Mouse (Mus musculus) MEL (cell line): ENCODE measurements around the gene Has1. TPM values are rescaled to one million over a fixed set of nuclear protein-coding genes. Genes with fewer than 3 reads are reported as not detected.

Source experiments
- DNase-seq: peaks from one replicate; pipeline ENCODE4 v3.0.0; 2011; ENCODE audit warnings: low read depth, low spot score
- H3K27ac ChIP-seq: 2 replicates; pipeline ENCODE4 v1.5.1; 2012; ENCODE audit warnings: low read depth, mild to moderate bottlenecking, control low read depth, low read length, moderate library complexity; ENCODE audit not compliant: control insufficient read depth
- H3K27me3 ChIP-seq, 2 experiments: fragments of 150-350 bp in 1 of 2; sonication (generic) in 1 of 2; 2 replicates each; pipeline ENCODE4 v1.6.1; 2012; ENCODE audit warnings: low read length in 2 of 2, mild to moderate bottlenecking in 2 of 2, improper control_type of control experiment in 1 of 2, moderate library complexity in 1 of 2; ENCODE audit not compliant: insufficient read depth in 2 of 2, control insufficient read depth in 1 of 2
- H3K36me3 ChIP-seq, 2 experiments: 2 replicates each; pipeline ENCODE4 v1.6.1; 2012 to 2014; ENCODE audit warnings: low read length in 2 of 2, improper control_type of control experiment in 1 of 2, inconsistent platforms in 1 of 2, mild to moderate bottlenecking in 1 of 2; ENCODE audit not compliant: insufficient read depth in 2 of 2, control insufficient read depth in 1 of 2
- H3K4me1 ChIP-seq, 2 experiments: fragments of 150-350 bp in 1 of 2; sonication (generic) in 1 of 2; 2 replicates each; pipeline ENCODE4 v1.6.1; 2012; ENCODE audit warnings: low read length in 2 of 2, improper control_type of control experiment in 1 of 2, mild to moderate bottlenecking in 1 of 2; ENCODE audit not compliant: insufficient read depth in 2 of 2, control insufficient read depth in 1 of 2
- H3K4me3 ChIP-seq, 2 experiments: fragments of 150-350 bp in 1 of 2; sonication (generic) in 1 of 2; 2 replicates each; pipeline ENCODE4 v1.5.1; 2012; ENCODE audit warnings: low read depth in 2 of 2, low read length in 2 of 2, mild to moderate bottlenecking in 2 of 2, moderate library complexity in 2 of 2, control low read depth in 1 of 2, improper control_type of control experiment in 1 of 2; ENCODE audit not compliant: control insufficient read depth in 1 of 2, insufficient read depth in 1 of 2
- H3K79me2 ChIP-seq: 2 replicates; pipeline ENCODE4 v1.6.1; 2012; ENCODE audit warnings: mild to moderate bottlenecking, low read length, moderate library complexity; ENCODE audit not compliant: control insufficient read depth, poor library complexity, insufficient read depth
- H3K9ac ChIP-seq: 2 replicates; pipeline ENCODE4 v1.6.1; 2012; ENCODE audit warnings: low read depth, mild to moderate bottlenecking, control low read depth, low read length, moderate library complexity; ENCODE audit not compliant: control insufficient read depth, poor library complexity, severe bottlenecking
- H3K9me3 ChIP-seq: fragments of 150-350 bp; sonication (generic); replicated peaks from 2 replicates; pipeline ENCODE4 v1.6.1; 2012; ENCODE audit warnings: mild to moderate bottlenecking, low read length, improper control_type of control experiment, moderate library complexity; ENCODE audit not compliant: insufficient read depth
- CTCF ChIP-seq, 3 experiments: IDR thresholded peaks in 2 of 3; conservative IDR thresholded peaks in 1 of 3; 2 replicates each; pipeline ENCODE4 v1.5.1; 2011 to 2012; ENCODE audit warnings: low read length in 3 of 3, low read depth in 2 of 3, mild to moderate bottlenecking in 2 of 3, improper control_type of control experiment in 1 of 3, inconsistent platforms in 1 of 3, mixed read lengths in 1 of 3, moderate library complexity in 1 of 3; ENCODE audit not compliant: control insufficient read depth in 1 of 3, insufficient read depth in 1 of 3, poor library complexity in 1 of 3, severe bottlenecking in 1 of 3
- ELF1 ChIP-seq: IDR thresholded peaks from 2 replicates; pipeline ENCODE4 v1.6.1; 2014; ENCODE audit warnings: low read depth, mild to moderate bottlenecking, inconsistent platforms, low read length, improper control_type of control experiment, moderate library complexity
- ETS1 ChIP-seq: IDR thresholded peaks from 2 replicates; pipeline ENCODE4 v1.6.1; 2012; ENCODE audit warnings: low read depth, mild to moderate bottlenecking, inconsistent platforms, low read length, improper control_type of control experiment, moderate library complexity
- GATA1 ChIP-seq: IDR thresholded peaks from 2 replicates; pipeline ENCODE4 v1.6.1; 2011; ENCODE audit warnings: low read depth, low read length, improper control_type of control experiment
- JUND ChIP-seq: IDR thresholded peaks from 2 replicates; pipeline ENCODE4 v1.6.1; 2011; ENCODE audit warnings: low read depth, mild to moderate bottlenecking, improper control_type of control experiment, low read length
- MAFK ChIP-seq: IDR thresholded peaks from 2 replicates; pipeline ENCODE4 v1.6.1; 2011; ENCODE audit warnings: low read depth, mild to moderate bottlenecking, low read length, improper control_type of control experiment, borderline replicate concordance
- MAX ChIP-seq: IDR thresholded peaks from 2 replicates; pipeline ENCODE4 v1.6.1; 2011; ENCODE audit warnings: low read length, improper control_type of control experiment
- MAZ ChIP-seq: IDR thresholded peaks from 2 replicates; pipeline ENCODE4 v1.6.1; 2012; ENCODE audit warnings: low read depth, mild to moderate bottlenecking, inconsistent platforms, low read length, improper control_type of control experiment
- MXI1 ChIP-seq: IDR thresholded peaks from 2 replicates; pipeline ENCODE4 v1.6.1; 2011; ENCODE audit warnings: mild to moderate bottlenecking, low read depth, low read length, improper control_type of control experiment
- MYB ChIP-seq: IDR thresholded peaks from 2 replicates; pipeline ENCODE4 v1.6.1; 2011; ENCODE audit warnings: mild to moderate bottlenecking, low read depth, low read length, improper control_type of control experiment
- MYC ChIP-seq: IDR thresholded peaks from 2 replicates; pipeline ENCODE4 v1.6.1; 2011; ENCODE audit warnings: low read depth, mild to moderate bottlenecking, low read length, improper control_type of control experiment, moderate library complexity
- NELFE ChIP-seq: IDR thresholded peaks from 2 replicates; pipeline ENCODE4 v1.6.1; 2011; ENCODE audit warnings: low read depth, low read length, improper control_type of control experiment
- NRF1 ChIP-seq: IDR thresholded peaks from 2 replicates; pipeline ENCODE4 v1.6.1; 2014; ENCODE audit warnings: low read depth, mild to moderate bottlenecking, inconsistent platforms, low read length, improper control_type of control experiment, moderate library complexity; ENCODE audit not compliant: poor library complexity, insufficient read depth, severe bottlenecking
- POLR2AphosphoS5 ChIP-seq: IDR thresholded peaks from 2 replicates; pipeline ENCODE4 v1.6.1; 2012; ENCODE audit warnings: low read depth, borderline replicate concordance, mild to moderate bottlenecking, inconsistent platforms, low read length, moderate library complexity, mixed read lengths
- TAL1 ChIP-seq: IDR thresholded peaks from 2 replicates; pipeline ENCODE4 v1.6.1; 2012; ENCODE audit warnings: mild to moderate bottlenecking, inconsistent platforms, low read length, moderate library complexity, mixed read lengths
- TBP ChIP-seq: IDR thresholded peaks from 2 replicates; pipeline ENCODE4 v1.8.0; 2011; ENCODE audit warnings: low read depth, low read length, improper control_type of control experiment
- TCF12 ChIP-seq: IDR thresholded peaks from 2 replicates; pipeline ENCODE4 v1.6.1; 2014; ENCODE audit warnings: low read depth, mild to moderate bottlenecking, inconsistent platforms, low read length, improper control_type of control experiment, moderate library complexity
- UBTF ChIP-seq: IDR thresholded peaks from 2 replicates; pipeline ENCODE4 v1.6.1; 2012; ENCODE audit warnings: low read depth, mild to moderate bottlenecking, inconsistent platforms, low read length, improper control_type of control experiment, moderate library complexity, borderline replicate concordance; ENCODE audit not compliant: insufficient read depth
- ZC3H11A ChIP-seq: IDR thresholded peaks from 2 replicates; pipeline ENCODE4 v1.6.1; 2012; ENCODE audit warnings: low read depth, mild to moderate bottlenecking, inconsistent platforms, low read length, improper control_type of control experiment
- ZMIZ1 ChIP-seq: IDR thresholded peaks from 2 replicates; pipeline ENCODE4 v1.6.1; 2012; ENCODE audit warnings: low read depth, mild to moderate bottlenecking, inconsistent platforms, low read length, improper control_type of control experiment, moderate library complexity
- polyA plus RNA-seq, 2 experiments: library from polyadenylated mRNA; stranded (reverse) in 1 of 2; unstranded in 1 of 2; fragments of >175 nt in 1 of 2; fragments of >200 nt in 1 of 2; gene quantifications; 2 replicates each; pipeline versions ENCODE4 v1.2.1 to v1.2.4; 2012; ENCODE audit warnings: low replicate concordance in 2 of 2, low read depth in 1 of 2; ENCODE audit not compliant: insufficient read length in 2 of 2, insufficient read depth in 1 of 2, missing spikeins in 1 of 2
- total RNA-seq: library from RNA; depleted of rRNA; stranded (reverse); fragments of 300-350 nt; gene quantifications from 2 replicates; pipeline ENCODE4 v1.2.3, GENCODE M21; 2012; rRNA removed

The Has1 gene
- total and polyA plus RNA-seq, 3 experiments, result 0.13 TPM; not detected in 2

- no peak for DNase-seq
- Histone ChIP-seq H3K4me3 (no peak overlapping the region), H3K79me2 (no peaks in the 10 kb centered on the region; the same call in 1 of the 2 replicates)
- TF ChIP-seq TCF12, result no peak
- TF ChIP-seq MAZ, result no peak
- TF ChIP-seq MAFK, result no peak
- no peak for TF ChIP-seq MYB
- no peak for TF ChIP-seq MAX
- TF ChIP-seq TAL1, result no peak
- TF ChIP-seq MXI1, result no peak
- no peak for TF ChIP-seq ZC3H11A
- no peak for TF ChIP-seq POLR2AphosphoS5
- TF ChIP-seq ZMIZ1, result no peak
- no peak for TF ChIP-seq NELFE
- no peak for TF ChIP-seq ELF1
- no peak for TF ChIP-seq UBTF
- TF ChIP-seq NRF1, result no peak
- TF ChIP-seq TBP, result no peak
- no peak for TF ChIP-seq GATA1
- TF ChIP-seq CTCF (IDR thresholded peaks at IDR 0.05 in 2 of 3, conservative IDR thresholded peaks at IDR 0.05 in 1 of 3; ENCODE audit: control insufficient read depth in 1 of 3, insufficient read depth in 1 of 3, low read depth in 2 of 3, low read length in 3 of 3, poor library complexity in 1 of 3, severe bottlenecking in 1 of 3), result no peak
- TF ChIP-seq, all 39 proteins: peak for 0
- Histone ChIP-seq H3K27ac (no peak overlapping the region), H3K9me3 (no peaks in the 10 kb centered on the region), H3K36me3 (peaks cover 0 to 6% of the 10 kb centered on the region in 2 experiments; a peak in 2 of 4 replicates), H3K27me3 (no peaks in the 10 kb centered on the region), H3K9ac (no peak overlapping the region), H3K4me1 (peaks cover 2 to 5% of the 10 kb centered on the region in 2 experiments; a peak in 3 of 4 replicates)
These were observed 31.2 kb downstream of the Has1 start for GRCm38 (mm10) chr17:17823612-17824336.

- DNase-seq, result peak; percentile 23
- no peak for TF ChIP-seq ELF1
- TF ChIP-seq JUND, result no peak
- TF ChIP-seq MYC, result no peak
- TF ChIP-seq MAX, result no peak
- no peak for TF ChIP-seq NRF1
- TF ChIP-seq MAZ, result no peak
- TF ChIP-seq ETS1, result no peak
- Histone ChIP-seq H3K9ac (no peak overlapping the region), H3K79me2 (no peaks in the 10 kb centered on the region), H3K27me3 (no peaks in the 10 kb centered on the region), H3K9me3 (no peaks in the 10 kb centered on the region), H3K4me1 (peaks cover 0 to 5% of the 10 kb centered on the region in 2 experiments; a peak in 2 of 4 replicates), H3K36me3 (peaks cover 0 to 2% of the 10 kb centered on the region in 2 experiments; a peak in 2 of 4 replicates), H3K27ac (no peak overlapping the region), H3K4me3 (no peak overlapping the region)
These were observed 59.5 kb downstream of the Has1 start for GRCm38 (mm10) chr17:17795527-17795926.

Other genes starting within 250 kb of the Has1 start
- 20.7 and 25.1 TPM in 2 replicates for gene Lnpep, start 230.2 kb downstream of the Has1 start, total RNA-seq
- 100 to 1,000 TPM in 1 of 2 experiments, 10 to 100 TPM in 1; 10.0 to 773 TPM for gene Lnpep, start 230.2 kb downstream of the Has1 start, polyA plus RNA-seq
- gene Vmn2r90, start 151.5 kb downstream of the Has1 start, total RNA-seq, result not detected in 2 replicates
- gene Vmn2r90, start 151.5 kb downstream of the Has1 start, polyA plus RNA-seq, result not detected
- 1.0 and 1.6 TPM in 2 replicates for gene Spaca6, start 28.0 kb downstream of the Has1 start, total RNA-seq
- gene Spaca6, start 28.0 kb downstream of the Has1 start, polyA plus RNA-seq, result 1 to 10 TPM in 1 of 2 experiments, not detected in 1; 6.4 TPM
- not detected in 2 replicates for gene Fpr1, start 28.7 kb upstream of the Has1 start, total RNA-seq
- not detected for gene Fpr1, start 28.7 kb upstream of the Has1 start, polyA plus RNA-seq
- gene Fpr2, start 32.6 kb upstream of the Has1 start, total RNA-seq, result not detected in 2 replicates
- gene Fpr2, start 32.6 kb upstream of the Has1 start, polyA plus RNA-seq, result not detected
- not detected in 2 replicates for gene Fpr3, start 32.6 kb upstream of the Has1 start, total RNA-seq
- gene Fpr3, start 32.6 kb upstream of the Has1 start, polyA plus RNA-seq, result not detected
- gene Fpr-rs4, start 166.5 kb upstream of the Has1 start, total RNA-seq, result not detected in 2 replicates
- gene Fpr-rs4, start 166.5 kb upstream of the Has1 start, polyA plus RNA-seq, result not detected
- gene Vmn2r124, start 194.2 kb upstream of the Has1 start, total RNA-seq, result not detected in 2 replicates
- gene Vmn2r124, start 194.2 kb upstream of the Has1 start, polyA plus RNA-seq, result not detected
- gene Vmn2r91, start 229.8 kb upstream of the Has1 start, total RNA-seq, result not detected in 2 replicates
- gene Vmn2r91, start 229.8 kb upstream of the Has1 start, polyA plus RNA-seq, result not detected